Mouse (Mus musculus): ENCODE measurements at regions not wholly inside any gene's neighbourhood (a gene's known extent, or its start where the extent isn't known, plus 50 kb on each side); places are given as distances from the start of the nearest gene placed in this dataset.
A peak's percentile ranks its signal among the peaks of the same experiment; 100 is the strongest.

- 97% methylated on average over 1 of the region's 1 CpGs for WGBS
- H3K27ac ChIP-seq (ENCODE audit: insufficient read depth, low read depth, low read length) = no peak overlapping the region
- no peaks in the 10 kb centered on the region for H3K4me1 ChIP-seq (ENCODE audit: control insufficient read depth, insufficient read depth, low read length)
- TF ChIP-seq POLR2A (IDR thresholded peaks at IDR 0.05; ENCODE audit: insufficient read depth, low read depth, low read length) (no peak), CTCF (IDR thresholded peaks at IDR 0.05; ENCODE audit: insufficient read depth, low read depth, low read length) (no peak)
- H3K4me3 ChIP-seq (ENCODE audit: insufficient read depth, low read depth, low read length) = no peak overlapping the region
Measured at GRCm38 (mm10) chr8:30797341-30797740, 2631.2 kb upstream of the 5930422O12Rik start.

DNA sequence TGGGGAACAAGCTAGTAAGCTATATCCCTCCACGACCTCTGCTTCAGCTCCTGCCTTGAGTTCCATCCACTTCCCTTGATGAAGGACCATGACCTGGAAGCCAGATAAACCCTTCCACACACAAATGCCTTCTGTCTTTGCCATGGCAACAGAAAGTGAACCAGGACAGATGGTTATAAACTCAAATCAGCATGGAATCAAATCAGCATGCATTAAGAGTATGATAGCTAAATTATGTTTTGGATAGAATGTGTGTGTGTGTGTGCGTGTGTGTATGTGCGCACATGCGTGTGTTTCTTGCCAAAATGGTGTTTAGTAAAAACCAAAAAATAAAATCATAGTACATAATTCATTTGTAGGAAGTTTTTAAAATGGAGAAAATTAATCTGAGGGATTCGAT, 2611.5 kb upstream of the 5930422O12Rik start:
- WGBS = 97% methylated on average over 5 of the region's 5 CpGs
- H3K27ac ChIP-seq (ENCODE audit: insufficient read depth, low read depth, low read length) = no peak overlapping the region
- TF ChIP-seq POLR2A (IDR thresholded peaks at IDR 0.05; ENCODE audit: insufficient read depth, low read depth, low read length) = no peak

GRCm38 (mm10) chr8:30822835-30823587, 2605.5 kb upstream of the 5930422O12Rik start:
- WGBS = 66% methylated on average over 25 of the region's 25 CpGs
- TF ChIP-seq CTCF (IDR thresholded peaks at IDR 0.05; ENCODE audit: insufficient read depth, low read depth, low read length) = no peak
- no peak for TF ChIP-seq POLR2A (IDR thresholded peaks at IDR 0.05; ENCODE audit: insufficient read depth, low read depth, low read length)
- no peak overlapping the region for H3K27ac ChIP-seq (ENCODE audit: insufficient read depth, low read depth, low read length)
- no peak overlapping the region for H3K4me3 ChIP-seq (ENCODE audit: insufficient read depth, low read depth, low read length)
- no peaks in the 10 kb centered on the region for H3K4me1 ChIP-seq (ENCODE audit: control insufficient read depth, insufficient read depth, low read length)

More for the DNA sequence above, 2611.5 kb upstream of the 5930422O12Rik start:
- H3K4me1 ChIP-seq (ENCODE audit: control insufficient read depth, insufficient read depth, low read length) = no peaks in the 10 kb centered on the region
- H3K4me3 ChIP-seq (ENCODE audit: insufficient read depth, low read depth, low read length) = no peak overlapping the region

DNA sequence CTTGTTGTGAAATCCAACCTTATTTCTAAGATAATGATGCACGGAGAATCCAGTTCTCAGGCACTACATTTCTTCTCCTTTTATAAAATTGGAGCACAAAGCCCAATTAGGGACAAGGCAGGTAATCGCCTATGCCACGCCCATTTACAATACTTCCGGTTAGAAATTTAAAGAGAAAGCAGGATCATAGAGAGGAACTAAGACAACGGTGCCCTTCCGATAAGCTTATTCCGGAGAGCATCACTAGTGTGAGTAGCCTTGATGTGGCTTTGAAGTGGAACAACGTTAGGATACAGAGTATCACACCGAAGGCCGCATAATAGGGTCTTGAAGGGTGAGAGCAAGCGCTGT, 2604.9 kb upstream of the 5930422O12Rik start:
- Histone ChIP-seq H3K27ac (ENCODE audit: insufficient read depth, low read depth, low read length) (no peak overlapping the region), H3K4me1 (ENCODE audit: control insufficient read depth, insufficient read depth, low read length) (no peaks in the 10 kb centered on the region), H3K4me3 (ENCODE audit: insufficient read depth, low read depth, low read length) (no peak overlapping the region)
- TF ChIP-seq CTCF (IDR thresholded peaks at IDR 0.05; ENCODE audit: insufficient read depth, low read depth, low read length) (no peak), POLR2A (IDR thresholded peaks at IDR 0.05; ENCODE audit: insufficient read depth, low read depth, low read length) (no peak)
- WGBS = 92% methylated on average over 11 of the region's 11 CpGs

DNA sequence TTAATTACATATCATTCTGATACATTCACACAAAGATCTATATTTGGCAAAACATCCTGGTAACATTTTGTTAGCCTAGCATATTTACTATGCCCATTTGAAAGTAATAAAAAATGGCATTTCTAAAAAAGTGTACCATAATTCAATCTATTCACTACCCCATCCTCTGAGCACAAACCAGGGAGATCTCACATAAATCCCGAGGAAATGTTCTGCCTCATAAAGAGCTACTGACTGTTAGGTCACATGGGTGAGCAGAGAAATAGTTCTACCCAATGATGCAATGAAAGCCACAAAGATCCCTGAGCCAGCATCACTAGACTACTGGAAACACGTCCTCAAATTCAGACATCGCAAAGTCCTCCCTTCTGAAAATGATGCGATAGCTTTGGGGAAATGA, 2602.5 kb upstream of the 5930422O12Rik start:
- TF ChIP-seq POLR2A (IDR thresholded peaks at IDR 0.05; ENCODE audit: insufficient read depth, low read depth, low read length) = no peak
- TF ChIP-seq CTCF (IDR thresholded peaks at IDR 0.05; ENCODE audit: insufficient read depth, low read depth, low read length) = no peak
- WGBS = 77% methylated on average over 4 of the region's 4 CpGs
- Histone ChIP-seq H3K4me1 (ENCODE audit: control insufficient read depth, insufficient read depth, low read length) (no peaks in the 10 kb centered on the region), H3K27ac (ENCODE audit: insufficient read depth, low read depth, low read length) (no peak overlapping the region), H3K4me3 (ENCODE audit: insufficient read depth, low read depth, low read length) (no peak overlapping the region)

DNA sequence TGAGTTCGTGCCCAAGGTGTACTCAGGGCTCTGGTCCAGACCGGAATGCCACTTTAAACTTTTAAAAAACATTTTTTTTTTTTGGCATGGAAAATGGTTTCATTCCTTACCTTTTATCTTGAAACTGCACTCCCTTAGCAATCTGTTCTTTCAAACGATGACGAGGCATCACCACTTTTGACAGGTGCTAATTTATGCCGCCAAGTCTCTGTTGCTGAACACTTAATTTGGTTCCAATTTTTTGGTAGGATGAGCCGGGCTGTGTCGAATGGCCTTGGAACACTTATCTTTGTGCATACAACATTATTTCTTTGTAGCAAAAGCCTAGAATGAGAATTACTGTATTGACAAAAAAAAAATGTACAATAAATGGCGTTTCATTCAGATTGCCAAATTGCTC, 2590.5 kb upstream of the 5930422O12Rik start:
- H3K4me1 ChIP-seq (ENCODE audit: control insufficient read depth, insufficient read depth, low read length) = no peaks in the 10 kb centered on the region
- no peak overlapping the region for H3K4me3 ChIP-seq (ENCODE audit: insufficient read depth, low read depth, low read length)
- H3K27ac ChIP-seq (ENCODE audit: insufficient read depth, low read depth, low read length) = no peak overlapping the region
- WGBS = 65% methylated on average over 8 of the region's 8 CpGs
- TF ChIP-seq POLR2A (IDR thresholded peaks at IDR 0.05; ENCODE audit: insufficient read depth, low read depth, low read length) (no peak), CTCF (IDR thresholded peaks at IDR 0.05; ENCODE audit: insufficient read depth, low read depth, low read length) (no peak)

GRCm38 (mm10) chr8:30840064-30840463, 2588.4 kb upstream of the 5930422O12Rik start:
- Histone ChIP-seq H3K27ac (ENCODE audit: insufficient read depth, low read depth, low read length) (no peak overlapping the region), H3K4me3 (ENCODE audit: insufficient read depth, low read depth, low read length) (no peak overlapping the region), H3K4me1 (ENCODE audit: control insufficient read depth, insufficient read depth, low read length) (no peaks in the 10 kb centered on the region)
- TF ChIP-seq CTCF (IDR thresholded peaks at IDR 0.05; ENCODE audit: insufficient read depth, low read depth, low read length) = peak; percentile 50; the same call in 1 of the 2 replicates
- no peak for TF ChIP-seq POLR2A (IDR thresholded peaks at IDR 0.05; ENCODE audit: insufficient read depth, low read depth, low read length)
- WGBS = 57% methylated on average over 8 of the region's 8 CpGs

DNA sequence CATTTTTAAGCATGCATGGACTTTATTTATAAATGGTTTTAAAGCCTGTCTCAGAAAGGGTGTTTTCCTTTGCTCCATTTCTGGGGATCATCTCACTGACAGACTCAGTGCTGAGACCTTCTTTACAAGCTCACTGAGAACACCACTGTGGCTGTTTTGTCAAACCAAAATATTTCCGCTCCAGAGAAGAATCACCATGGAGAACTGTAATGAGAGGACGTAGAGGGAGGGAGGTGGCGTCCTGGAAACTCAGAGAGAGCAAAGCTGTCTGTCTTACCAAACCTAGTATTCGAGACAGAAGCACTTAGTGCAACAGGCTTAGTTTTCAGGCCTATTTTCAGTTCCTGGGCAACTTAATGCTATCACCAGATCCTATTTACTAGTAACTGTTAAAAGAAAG, 2565.5 kb upstream of the 5930422O12Rik start:
- H3K27ac ChIP-seq (ENCODE audit: insufficient read depth, low read depth, low read length) = no peak overlapping the region
- 27% methylated on average over 4 of the region's 4 CpGs for WGBS
- H3K4me1 ChIP-seq (ENCODE audit: control insufficient read depth, insufficient read depth, low read length) = no peaks in the 10 kb centered on the region
- no peak for TF ChIP-seq CTCF (IDR thresholded peaks at IDR 0.05; ENCODE audit: insufficient read depth, low read depth, low read length)
- H3K4me3 ChIP-seq (ENCODE audit: insufficient read depth, low read depth, low read length) = no peak overlapping the region

GRCm38 (mm10) chr8:30906044-30906695, 2522.3 kb upstream of the 5930422O12Rik start:
- WGBS = 92% methylated on average over 11 of the region's 11 CpGs
- no peak overlapping the region for H3K4me3 ChIP-seq (ENCODE audit: insufficient read depth, low read depth, low read length)
- TF ChIP-seq CTCF (IDR thresholded peaks at IDR 0.05; ENCODE audit: insufficient read depth, low read depth, low read length) (no peak), POLR2A (IDR thresholded peaks at IDR 0.05; ENCODE audit: insufficient read depth, low read depth, low read length) (no peak)
- no peak overlapping the region for H3K27ac ChIP-seq (ENCODE audit: insufficient read depth, low read depth, low read length)
- H3K4me1 ChIP-seq (ENCODE audit: control insufficient read depth, insufficient read depth, low read length) = no peaks in the 10 kb centered on the region

All from olfactory bulb, adult 2 months (tissue).